Mouse (Mus musculus) midbrain, embryonic 12.5 days (tissue): ENCODE measurements around the gene Susd3. TPM values are rescaled to one million over a fixed set of nuclear protein-coding genes. Genes with fewer than 3 reads are reported as not detected.

ENCODE experiments used
- ATAC-seq: fragments of 200-750 bp; cut with Nextera tagmentation; 2 replicates; pipeline ENCODE4 v1.8.0; 2017; ENCODE audit warnings: low read depth, moderate TSS enrichment, moderate library complexity; ENCODE audit not compliant: low FRiP score
- H3K27ac ChIP-seq: fragments of 300-500 bp; sonication (generic); replicated peaks from 2 replicates; pipeline ENCODE4 v1.5.1; 2016; ENCODE audit warnings: mild to moderate bottlenecking
- H3K27me3 ChIP-seq: fragments of 300-500 bp; sonication (generic); 2 replicates; pipeline ENCODE4 v1.6.1; 2016; ENCODE audit warnings: mild to moderate bottlenecking
- H3K36me3 ChIP-seq: fragments of 300-500 bp; sonication (generic); 2 replicates; pipeline ENCODE4 v1.6.1; 2016
- H3K4me1 ChIP-seq: fragments of 300-500 bp; sonication (generic); 2 replicates; pipeline ENCODE4 v1.6.1; 2016
- H3K4me2 ChIP-seq: fragments of 300-500 bp; sonication (generic); replicated peaks from 2 replicates; pipeline ENCODE4 v1.6.1; 2016; ENCODE audit warnings: mild to moderate bottlenecking, moderate library complexity
- H3K4me3 ChIP-seq: fragments of 300-500 bp; sonication (generic); 2 replicates; pipeline ENCODE4 v1.5.1; 2016; ENCODE audit warnings: mild to moderate bottlenecking
- H3K9ac ChIP-seq: fragments of 300-500 bp; sonication (generic); replicated peaks from 2 replicates; pipeline ENCODE4 v1.6.1; 2016; ENCODE audit warnings: mild to moderate bottlenecking, moderate library complexity
- H3K9me3 ChIP-seq: fragments of 300-500 bp; sonication (generic); 2 replicates; pipeline ENCODE4 v1.6.1; 2016; ENCODE audit warnings: mild to moderate bottlenecking
- WGBS: fragments of 180-500 bp; shearing (Covaris S2); methylation state at CpG from one replicate; pipeline ENCODE4 v1.1.7; 2016; 5-methylcytosine and 5-hydroxymethylcytosine counted together
- polyA plus RNA-seq: library from polyadenylated mRNA; unstranded; fragments of >200 nt; fragmentation: Nextera tagmentation; extraction: Ambion mirVana; gene quantifications from 2 replicates; pipeline ENCODE4 v1.2.1, GENCODE M21; 2016

Susd3 gene
- polyA plus RNA-seq, 1 experiment from 2014 or later: 0.70 TPM

GRCm38 (mm10) chr13:49243492-49243891 lies 5.0 kb downstream of the Susd3 start:
- peaks cover 10% of the 10 kb centered on the region for H3K4me1 ChIP-seq
- H3K27ac ChIP-seq: no peak overlapping the region
- no peak for ATAC-seq
- no peak overlapping the region for H3K4me3 ChIP-seq
- no peak overlapping the region for H3K9ac ChIP-seq
- H3K9me3 ChIP-seq: no peaks in the 10 kb centered on the region
- 96% methylated on average over 2 of the region's 2 CpGs for WGBS
- peaks cover 38% of the 10 kb centered on the region for H3K27me3 ChIP-seq
- no peak overlapping the region for H3K4me2 ChIP-seq
- H3K36me3 ChIP-seq: no peaks in the 10 kb centered on the region

- 73% methylated on average over 9 of the region's 9 CpGs for WGBS
- H3K9ac ChIP-seq: no peak overlapping the region
- H3K27me3 ChIP-seq: peaks cover 28% of the 10 kb centered on the region
- H3K4me3 ChIP-seq: no peak overlapping the region
- H3K4me2 ChIP-seq: no peak overlapping the region
- H3K4me1 ChIP-seq: peaks cover 2% of the 10 kb centered on the region
- ATAC-seq: no peak
- H3K27ac ChIP-seq: no peak overlapping the region
- no peaks in the 10 kb centered on the region for H3K36me3 ChIP-seq
- no peaks in the 10 kb centered on the region for H3K9me3 ChIP-seq
These were observed 6.0 kb downstream of the Susd3 start for GRCm38 (mm10) chr13:49242321-49243065.

GRCm38 (mm10) chr13:49238737-49239136 lies 9.8 kb downstream of the Susd3 start:
- H3K4me3 ChIP-seq: no peak overlapping the region
- H3K9ac ChIP-seq: no peak overlapping the region
- H3K9me3 ChIP-seq: no peaks in the 10 kb centered on the region
- no peak overlapping the region for H3K4me2 ChIP-seq
- H3K4me1 ChIP-seq: no peaks in the 10 kb centered on the region
- no peak for ATAC-seq
- H3K36me3 ChIP-seq: no peaks in the 10 kb centered on the region
- no peak overlapping the region for H3K27ac ChIP-seq
- 91% methylated on average over 8 of the region's 8 CpGs for WGBS
- H3K27me3 ChIP-seq: peaks cover 4% of the 10 kb centered on the region; the same call in 1 of the 2 replicates

GRCm38 (mm10) chr13:49237617-49238016 lies 10.9 kb downstream of the Susd3 start:
- H3K4me3 ChIP-seq: no peak overlapping the region
- no peak for ATAC-seq
- WGBS: 90% methylated on average over 8 of the region's 8 CpGs
- no peak overlapping the region for H3K9ac ChIP-seq
- no peaks in the 10 kb centered on the region for H3K36me3 ChIP-seq
- H3K4me2 ChIP-seq: no peak overlapping the region
- H3K9me3 ChIP-seq: no peaks in the 10 kb centered on the region
- H3K27ac ChIP-seq: no peak overlapping the region
- peaks cover 4% of the 10 kb centered on the region; the same call in 1 of the 2 replicates for H3K27me3 ChIP-seq
- no peaks in the 10 kb centered on the region for H3K4me1 ChIP-seq

GRCm38 (mm10) chr13:49234711-49235110 lies 13.8 kb downstream of the Susd3 start:
- Histone ChIP-seq H3K36me3 (no peaks in the 10 kb centered on the region), H3K9ac (no peak overlapping the region), H3K4me2 (no peak overlapping the region), H3K27ac (no peak overlapping the region), H3K4me1 (no peaks in the 10 kb centered on the region), H3K4me3 (no peak overlapping the region), H3K9me3 (no peaks in the 10 kb centered on the region), H3K27me3 (no peaks in the 10 kb centered on the region)
- no peak for ATAC-seq
- WGBS: 93% methylated on average over 4 of the region's 4 CpGs

GRCm38 (mm10) chr13:49233792-49234572 lies 14.5 kb downstream of the Susd3 start:
- WGBS: 96% methylated on average over 8 of the region's 8 CpGs
- H3K27ac ChIP-seq: no peak overlapping the region
- no peak overlapping the region for H3K9ac ChIP-seq
- no peaks in the 10 kb centered on the region for H3K4me1 ChIP-seq
- no peaks in the 10 kb centered on the region for H3K36me3 ChIP-seq
- H3K9me3 ChIP-seq: no peaks in the 10 kb centered on the region
- no peak for ATAC-seq
- no peak overlapping the region for H3K4me3 ChIP-seq
- no peaks in the 10 kb centered on the region for H3K27me3 ChIP-seq
- H3K4me2 ChIP-seq: no peak overlapping the region

- Histone ChIP-seq H3K9me3 (no peaks in the 10 kb centered on the region; the same call in 1 of the 2 replicates), H3K4me1 (no peaks in the 10 kb centered on the region), H3K36me3 (no peaks in the 10 kb centered on the region), H3K27me3 (peaks cover 11% of the 10 kb centered on the region; the same call in 1 of the 2 replicates), H3K4me2 (no peak overlapping the region), H3K9ac (no peak overlapping the region), H3K27ac (no peak overlapping the region), H3K4me3 (no peak overlapping the region)
- ATAC-seq: no peak
- WGBS: 27% methylated on average over 4 of the region's 4 CpGs
These were observed 22.9 kb downstream of the Susd3 start for GRCm38 (mm10) chr13:49225633-49226032.

- H3K4me2 ChIP-seq: no peak overlapping the region
- no peaks in the 10 kb centered on the region; the same call in 1 of the 2 replicates for H3K9me3 ChIP-seq
- no peak overlapping the region for H3K9ac ChIP-seq
- 67% methylated on average over 3 of the region's 3 CpGs for WGBS
- H3K27ac ChIP-seq: no peak overlapping the region
- H3K36me3 ChIP-seq: no peaks in the 10 kb centered on the region
- peaks cover 15% of the 10 kb centered on the region; the same call in 1 of the 2 replicates for H3K27me3 ChIP-seq
- no peak for ATAC-seq
- H3K4me3 ChIP-seq: no peak overlapping the region
- H3K4me1 ChIP-seq: no peaks in the 10 kb centered on the region
These were observed 23.3 kb downstream of the Susd3 start for GRCm38 (mm10) chr13:49225159-49225558.

- 27% methylated on average over 6 of the region's 6 CpGs for WGBS
- Histone ChIP-seq H3K27me3 (peaks cover 15% of the 10 kb centered on the region; the same call in 1 of the 2 replicates), H3K4me1 (no peaks in the 10 kb centered on the region), H3K27ac (no peak overlapping the region), H3K9me3 (no peaks in the 10 kb centered on the region; the same call in 1 of the 2 replicates), H3K36me3 (no peaks in the 10 kb centered on the region), H3K4me2 (no peak overlapping the region), H3K4me3 (no peak overlapping the region), H3K9ac (no peak overlapping the region)
- ATAC-seq: no peak
These were observed 23.8 kb downstream of the Susd3 start for GRCm38 (mm10) chr13:49224729-49225128.

GRCm38 (mm10) chr13:49224314-49224713 lies 24.2 kb downstream of the Susd3 start:
- peaks cover 15% of the 10 kb centered on the region; the same call in 1 of the 2 replicates for H3K27me3 ChIP-seq
- H3K27ac ChIP-seq: no peak overlapping the region
- no peak overlapping the region for H3K4me2 ChIP-seq
- ATAC-seq: no peak
- H3K4me1 ChIP-seq: no peaks in the 10 kb centered on the region
- no peaks in the 10 kb centered on the region; the same call in 1 of the 2 replicates for H3K9me3 ChIP-seq
- 20% methylated on average over 10 of the region's 10 CpGs for WGBS
- H3K4me3 ChIP-seq: no peak overlapping the region
- H3K36me3 ChIP-seq: no peaks in the 10 kb centered on the region
- no peak overlapping the region; the same call in 1 of the 2 replicates for H3K9ac ChIP-seq

- 20% methylated on average over 5 of the region's 5 CpGs for WGBS
- ATAC-seq: no peak
- no peaks in the 10 kb centered on the region for H3K36me3 ChIP-seq
- H3K4me1 ChIP-seq: peaks cover 7% of the 10 kb centered on the region; the same call in 1 of the 2 replicates
- H3K9me3 ChIP-seq: no peaks in the 10 kb centered on the region; the same call in 1 of the 2 replicates
- peaks cover 38% of the 10 kb centered on the region for H3K27me3 ChIP-seq
- no peak overlapping the region for H3K4me3 ChIP-seq
- H3K4me2 ChIP-seq: no peak overlapping the region
- no peak overlapping the region for H3K27ac ChIP-seq
- no peak overlapping the region for H3K9ac ChIP-seq
These were observed 27.6 kb downstream of the Susd3 start for GRCm38 (mm10) chr13:49220912-49221311.

GRCm38 (mm10) chr13:49219367-49219766 lies 29.1 kb downstream of the Susd3 start:
- ATAC-seq: no peak
- H3K9me3 ChIP-seq: no peaks in the 10 kb centered on the region; the same call in 1 of the 2 replicates
- no peak overlapping the region for H3K4me2 ChIP-seq
- H3K4me3 ChIP-seq: no peak overlapping the region
- H3K27me3 ChIP-seq: peaks cover 49% of the 10 kb centered on the region
- peaks cover 14% of the 10 kb centered on the region; the same call in 1 of the 2 replicates for H3K4me1 ChIP-seq
- H3K27ac ChIP-seq: no peak overlapping the region
- WGBS: 91% methylated on average over 4 of the region's 4 CpGs
- H3K9ac ChIP-seq: no peak overlapping the region
- H3K36me3 ChIP-seq: no peaks in the 10 kb centered on the region
